Mouse (Mus musculus) CH12.LX (cell line): ENCODE measurements around the gene Hes2. TPM values are rescaled to one million over a fixed set of nuclear protein-coding genes. Genes with fewer than 3 reads are reported as not detected.

ENCODE experiments used
- DNase-seq: peaks from one replicate; pipeline ENCODE4 v3.0.0-alpha.2; 2013; ENCODE audit errors: extremely low read depth
- H3K27ac ChIP-seq: 2 replicates; pipeline ENCODE4 v1.5.1; 2012; ENCODE audit warnings: low read depth, mild to moderate bottlenecking, control low read depth, moderate library complexity; ENCODE audit not compliant: insufficient read depth
- H3K27me3 ChIP-seq: replicated peaks from 2 replicates; pipeline ENCODE3; 2012; ENCODE audit warnings: inconsistent platforms
- H3K36me3 ChIP-seq, 2 experiments: replicated peaks in 1 of 2; 2 replicates each; pipeline versions ENCODE3 to v1.6.1; 2012; ENCODE audit warnings: inconsistent platforms in 1 of 2, low read length in 1 of 2, mild to moderate bottlenecking in 1 of 2, mixed read lengths in 1 of 2, moderate library complexity in 1 of 2; ENCODE audit not compliant: control insufficient read depth in 1 of 2, insufficient read depth in 1 of 2
- H3K4me1 ChIP-seq, 2 experiments: 2 replicates each; pipeline ENCODE4 v1.6.1; 2012; ENCODE audit warnings: inconsistent platforms in 1 of 2, moderate library complexity in 1 of 2; ENCODE audit not compliant: insufficient read depth in 2 of 2, control insufficient read depth in 1 of 2
- H3K4me2 ChIP-seq: 2 replicates; pipeline ENCODE4 v1.6.1; 2012; ENCODE audit warnings: low read depth, mild to moderate bottlenecking, control low read depth; ENCODE audit not compliant: poor library complexity, insufficient read depth, severe bottlenecking
- H3K4me3 ChIP-seq, 3 experiments: fragments of 150-350 bp in 1 of 3; sonication (generic) in 1 of 3; replicated peaks in 1 of 3; 2 replicates each; pipeline versions ENCODE3 to v1.5.1; 2011 to 2012; ENCODE audit warnings: low read depth in 2 of 3, low read length in 2 of 3, mild to moderate bottlenecking in 2 of 3, moderate library complexity in 2 of 3, control low read depth in 1 of 3, improper control_type of control experiment in 1 of 3, inconsistent platforms in 1 of 3, mixed read lengths in 1 of 3; ENCODE audit not compliant: poor library complexity in 1 of 3
- H3K79me2 ChIP-seq: replicated peaks from 2 replicates; pipeline ENCODE4 v1.6.1; 2012; ENCODE audit warnings: mild to moderate bottlenecking, moderate library complexity; ENCODE audit not compliant: control insufficient read depth, poor library complexity, insufficient read depth, severe bottlenecking; ENCODE audit errors: extremely low read depth
- H3K9ac ChIP-seq: 2 replicates; pipeline ENCODE4 v1.6.1; 2012; ENCODE audit warnings: low read depth, mild to moderate bottlenecking, control low read depth, moderate library complexity; ENCODE audit not compliant: insufficient read depth
- H3K9me3 ChIP-seq: replicated peaks from 2 replicates; pipeline ENCODE3; 2012; ENCODE audit warnings: low read length, inconsistent platforms, mixed read lengths
- BHLHE40 ChIP-seq: IDR thresholded peaks from 2 replicates; pipeline ENCODE4 v1.6.1; 2011; ENCODE audit warnings: mild to moderate bottlenecking, low read depth, low read length, improper control_type of control experiment
- CTCF ChIP-seq, 2 experiments: IDR thresholded peaks in 1 of 2; conservative IDR thresholded peaks in 1 of 2; 2 replicates each; pipeline ENCODE4 v1.5.1; 2011 to 2012; ENCODE audit warnings: low read depth in 2 of 2, low read length in 2 of 2, improper control_type of control experiment in 1 of 2, inconsistent platforms in 1 of 2, mild to moderate bottlenecking in 1 of 2, moderate library complexity in 1 of 2
- ELF1 ChIP-seq: IDR thresholded peaks from 2 replicates; pipeline ENCODE4 v1.6.1; 2014; ENCODE audit warnings: low read depth, mild to moderate bottlenecking, inconsistent platforms, low read length, improper control_type of control experiment
- ETS1 ChIP-seq: conservative IDR thresholded peaks from 2 replicates; pipeline ENCODE4 v1.6.1; 2012; ENCODE audit warnings: low read depth, mild to moderate bottlenecking, inconsistent platforms, low read length, improper control_type of control experiment, moderate library complexity
- IRF4 ChIP-seq: IDR thresholded peaks from 2 replicates; pipeline ENCODE4 v1.6.1; 2014; ENCODE audit warnings: low read depth, mild to moderate bottlenecking, inconsistent platforms, low read length, improper control_type of control experiment
- JUND ChIP-seq: conservative IDR thresholded peaks from 2 replicates; pipeline ENCODE4 v1.6.1; 2011; ENCODE audit warnings: low read depth, low read length, improper control_type of control experiment
- MAFK ChIP-seq: IDR thresholded peaks from 2 replicates; pipeline ENCODE4 v1.6.1; 2011; ENCODE audit warnings: low read length, improper control_type of control experiment; ENCODE audit not compliant: insufficient replicate concordance
- MXI1 ChIP-seq: IDR thresholded peaks from 2 replicates; pipeline ENCODE4 v1.6.1; 2011; ENCODE audit warnings: mild to moderate bottlenecking, low read depth, low read length, improper control_type of control experiment
- MYC ChIP-seq: IDR thresholded peaks from 2 replicates; pipeline ENCODE4 v1.6.1; 2011; ENCODE audit warnings: low read depth, mild to moderate bottlenecking, improper control_type of control experiment, low read length
- POLR2A ChIP-seq: IDR thresholded peaks from 2 replicates; pipeline ENCODE4 v1.6.1; 2011; ENCODE audit warnings: low read depth, mild to moderate bottlenecking, improper control_type of control experiment, low read length
- RAD21 ChIP-seq: IDR thresholded peaks from 2 replicates; pipeline ENCODE4 v1.6.1; 2011; ENCODE audit warnings: low read depth, mild to moderate bottlenecking, low read length, improper control_type of control experiment, moderate library complexity
- SIN3A ChIP-seq: IDR thresholded peaks from 2 replicates; pipeline ENCODE4 v1.6.1; 2012; ENCODE audit warnings: low read length, improper control_type of control experiment, inconsistent platforms
- SMC3 ChIP-seq: IDR thresholded peaks from 2 replicates; pipeline ENCODE4 v1.6.1; 2011; ENCODE audit warnings: low read depth, low read length, improper control_type of control experiment
- USF2 ChIP-seq: conservative IDR thresholded peaks from 2 replicates; pipeline ENCODE4 v1.6.1; 2011; ENCODE audit warnings: low read depth, low read length, improper control_type of control experiment
- dilution Hi-C: fragments of 300-500 bp; cut with MboI; formaldehyde crosslinking; loops from 2 replicates; pipeline ENCODE4 v1.14.3; 2020; ENCODE audit warnings: low sequenced_read_pairs; ENCODE audit not compliant: extremely low pct_unique_long_range_greater_than_20kb, extremely low pct_ligation_motif_present
- in situ Hi-C: fragments of 300-500 bp; cut with MboI; formaldehyde crosslinking; loops from 3 replicates; pipeline ENCODE4 v1.14.3; 2019; ENCODE audit warnings: low sequenced_read_pairs, low pct_ligation_motif_present, low pct_unique_long_range_greater_than_20kb, mixed read lengths
- polyA plus RNA-seq: library from polyadenylated mRNA; unstranded; fragments of >175 nt; gene quantifications from 2 replicates; pipeline ENCODE4 v1.2.1, GENCODE M21; 2012; ENCODE audit warnings: low read depth; ENCODE audit not compliant: insufficient read length
- total RNA-seq, 2 experiments: library from RNA; depleted of rRNA; stranded (reverse); fragments of 300-350 nt in 1 of 2; fragments of >200 nt in 1 of 2; gene quantifications; 2 replicates each; pipeline ENCODE4 v1.2.3; 2012 to 2014

Hes2 gene
- total and polyA plus RNA-seq, 3 experiments: not detected

- in situ Hi-C loops (no loop called here), dilution Hi-C loops (no loop called here)
- Histone ChIP-seq H3K27ac (no peak overlapping the region), H3K27me3 (peaks cover 68% of the 10 kb centered on the region), H3K36me3 (no peaks in the 10 kb centered on the region), H3K9me3 (peaks cover 2% of the 10 kb centered on the region), H3K9ac (peak overlapping the region; percentile 24; the same call in 1 of the 2 replicates), H3K4me3 (peak overlapping the region; percentile 31 to 63 (median 34)), H3K4me1 (peaks cover 6 to 11% of the 10 kb centered on the region in 2 experiments), H3K79me2 (no peaks in the 10 kb centered on the region), H3K4me2 (peak overlapping the region; percentile 98)
- 0 out of 2 replicates have a peak, but pooled peaks have one; percentile 19 for TF ChIP-seq MYC
- no peak for TF ChIP-seq ETS1
- 0 out of 2 replicates have a peak, but pooled peaks have one; percentile 28 for TF ChIP-seq ELF1
- peak; percentile 25 for TF ChIP-seq SMC3
- TF ChIP-seq JUND: no peak
- peak; percentile 39; the same call in 1 of the 2 replicates for TF ChIP-seq POLR2A
- TF ChIP-seq CTCF (conservative IDR thresholded peaks at IDR 0.05 in 1 of 2, IDR thresholded peaks at IDR 0.05 in 1 of 2; ENCODE audit: low read depth in 2 of 2, low read length in 2 of 2): peak; percentile 55 to 82
- no peak for TF ChIP-seq MXI1
- DNase-seq: peak; percentile 79
Measured at GRCm38 (mm10) chr4:152138497-152139260, 20.0 kb upstream of the Hes2 start.

- DNase-seq: peak; percentile 60
Measured at GRCm38 (mm10) chr4:152140441-152140840, 18.2 kb upstream of the Hes2 start.

More at GRCm38 (mm10) chr4:152140441-152140840, 18.2 kb upstream of the Hes2 start:
- Histone ChIP-seq H3K9ac (no peak overlapping the region), H3K4me1 (peaks cover 6 to 11% of the 10 kb centered on the region in 2 experiments), H3K27ac (no peak overlapping the region), H3K9me3 (peaks cover 4% of the 10 kb centered on the region), H3K36me3 (no peaks in the 10 kb centered on the region), H3K4me2 (no peak overlapping the region), H3K4me3 (no peak overlapping the region), H3K79me2 (no peaks in the 10 kb centered on the region), H3K27me3 (peaks cover 71% of the 10 kb centered on the region)
- TF ChIP-seq SMC3: peak; percentile 42
- TF ChIP-seq CTCF (conservative IDR thresholded peaks at IDR 0.05 in 1 of 2, IDR thresholded peaks at IDR 0.05 in 1 of 2; ENCODE audit: low read depth in 2 of 2, low read length in 2 of 2): peak; percentile 79 to 97
- TF ChIP-seq ELF1: no peak
- TF ChIP-seq SIN3A: no peak
- TF ChIP-seq RAD21: peak; percentile 63
- peak; percentile 42; the same call in 1 of the 2 replicates for TF ChIP-seq IRF4
- 0 out of 2 replicates have a peak, but pooled peaks have one; percentile 32 for TF ChIP-seq BHLHE40
- no peak for TF ChIP-seq USF2
- no peak for TF ChIP-seq MAFK
- in situ Hi-C loops (no loop called here), dilution Hi-C loops (no loop called here)
